Mouse (Mus musculus) myocyte (in vitro differentiated cells): ENCODE results near the gene Pdcd7. TPM values are rescaled to one million over a fixed set of nuclear protein-coding genes. Genes with fewer than 3 reads are reported as not detected.

Experiments used
- H3K27me3 ChIP-seq: one replicate; pipeline ENCODE4 v1.6.1; 2011; ENCODE audit not compliant: control insufficient read depth, insufficient read depth, insufficient read length
- H3K36me3 ChIP-seq: one replicate; pipeline ENCODE4 v1.6.1; 2011; ENCODE audit not compliant: control insufficient read depth, insufficient read depth
- H3K4me2 ChIP-seq: one replicate; pipeline ENCODE4 v1.6.1; 2011; ENCODE audit warnings: low read depth, control low read depth
- H3K4me3 ChIP-seq: one replicate; pipeline ENCODE4 v1.5.1; 2011; ENCODE audit warnings: mild to moderate bottlenecking, control low read depth, moderate library complexity
- H3K79me2 ChIP-seq: one replicate; pipeline ENCODE4 v1.6.1; 2011; ENCODE audit not compliant: control insufficient read depth, insufficient read depth
- H3ac ChIP-seq: one replicate; pipeline ENCODE4 v1.6.1; 2011; ENCODE audit not compliant: control insufficient read depth, insufficient read length
- CEBPB ChIP-seq: IDR thresholded peaks from 2 replicates; pipeline ENCODE4 v1.6.1; 2011; ENCODE audit warnings: mild to moderate bottlenecking, moderate library complexity; ENCODE audit not compliant: poor library complexity, insufficient read depth, severe bottlenecking
- E2F4 ChIP-seq: IDR thresholded peaks from one replicate; pipeline ENCODE4 v1.6.1; 2011; ENCODE audit warnings: mild to moderate bottlenecking, control low read depth, moderate library complexity; ENCODE audit not compliant: insufficient read depth
- MAX ChIP-seq: IDR thresholded peaks from one replicate; pipeline ENCODE4 v1.6.1; 2011; ENCODE audit warnings: low read depth, mild to moderate bottlenecking, control low read depth
- MYOD1 ChIP-seq, 3 experiments: IDR thresholded peaks; one replicate each; pipeline ENCODE4 v1.6.1; 2011; ENCODE audit warnings: control low read depth in 2 of 3, low read depth in 2 of 3, mild to moderate bottlenecking in 2 of 3, moderate library complexity in 1 of 3; ENCODE audit not compliant: insufficient read length in 2 of 3, control insufficient read depth in 1 of 3
- MYOG ChIP-seq, 3 experiments: IDR thresholded peaks; one replicate each; pipeline ENCODE4 v1.6.1; 2011; ENCODE audit warnings: control low read depth in 2 of 3, low read depth in 2 of 3, mild to moderate bottlenecking in 2 of 3; ENCODE audit not compliant: insufficient read length in 2 of 3, control insufficient read depth in 1 of 3, insufficient read depth in 1 of 3
- POLR2A ChIP-seq: IDR thresholded peaks from one replicate; pipeline ENCODE4 v1.6.1; 2011; ENCODE audit warnings: low read depth, mild to moderate bottlenecking, control low read depth, moderate library complexity; ENCODE audit not compliant: insufficient read length
- POLR2AphosphoS2 ChIP-seq: IDR thresholded peaks from one replicate; pipeline ENCODE4 v1.6.1; 2011; ENCODE audit warnings: low read depth, control low read depth; ENCODE audit not compliant: insufficient read length
- REST ChIP-seq: IDR thresholded peaks from one replicate; pipeline ENCODE4 v1.6.1; 2011; ENCODE audit warnings: mild to moderate bottlenecking, control low read depth, moderate library complexity; ENCODE audit not compliant: insufficient read depth, insufficient read length
- SRF ChIP-seq: IDR thresholded peaks from one replicate; pipeline ENCODE4 v1.6.1; 2011; ENCODE audit warnings: low read depth; ENCODE audit not compliant: control insufficient read depth, insufficient read length
- TCF12 ChIP-seq: IDR thresholded peaks from one replicate; pipeline ENCODE4 v1.6.1; 2011; ENCODE audit warnings: mild to moderate bottlenecking, control low read depth; ENCODE audit not compliant: poor library complexity, insufficient read depth, severe bottlenecking
- TCF3 ChIP-seq: IDR thresholded peaks from one replicate; pipeline ENCODE4 v1.6.1; 2011; ENCODE audit warnings: low read depth, control low read depth; ENCODE audit not compliant: insufficient read length
- USF1 ChIP-seq: IDR thresholded peaks from one replicate; pipeline ENCODE4 v1.6.1; 2011; ENCODE audit warnings: low read depth, mild to moderate bottlenecking, control low read depth, moderate library complexity
- polyA plus RNA-seq: library from polyadenylated mRNA; unstranded; fragments of >200 nt; fragmentation: generic; extraction: Trizol; gene quantifications from one replicate; pipeline ENCODE4 v1.2.1, GENCODE M21; 2012; ENCODE audit warnings: missing spikeins

The Pdcd7 gene
- polyA plus RNA-seq, 1 experiment: 8.2 TPM

DNA sequence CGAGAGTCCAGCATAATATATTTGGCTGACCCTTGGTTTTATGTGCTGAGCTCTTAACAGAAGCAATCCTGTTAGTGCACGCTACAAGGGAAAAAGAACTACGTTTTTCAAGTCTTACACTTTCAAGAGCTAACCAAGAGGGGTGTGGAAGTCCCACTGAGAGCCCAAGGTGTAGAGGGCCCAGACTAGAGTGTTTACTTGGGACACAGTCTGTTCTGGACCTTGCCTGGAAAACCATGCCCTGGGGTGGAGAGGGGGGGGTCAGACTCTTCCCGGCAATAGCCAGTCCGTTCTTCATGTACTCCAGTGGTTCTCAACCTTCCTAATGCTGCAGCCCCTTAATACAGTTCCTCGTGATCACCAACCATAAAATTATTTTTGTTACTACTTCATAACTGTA, 54.0 kb downstream of the Pdcd7 start:
- H3K79me2 ChIP-seq: no peaks in the 10 kb centered on the region
- no peak overlapping the region for H3K4me3 ChIP-seq
- no peak overlapping the region for H3K4me2 ChIP-seq

GRCm38 (mm10) chr9:65404331-65405183, 58.7 kb downstream of the Pdcd7 start:
- TF ChIP-seq USF1 (no peak), SRF (no peak), CEBPB (no peak), REST (no peak), TCF12 (no peak), MYOD1 (IDR thresholded peaks at IDR 0.05; ENCODE audit: control insufficient read depth in 1 of 3, insufficient read length in 2 of 3, low read depth in 2 of 3) (no peak), TCF3 (no peak), POLR2AphosphoS2 (no peak), POLR2A (no peak), MAX (no peak), MYOG (IDR thresholded peaks at IDR 0.05; ENCODE audit: control insufficient read depth in 1 of 3, insufficient read depth in 1 of 3, insufficient read length in 2 of 3, low read depth in 2 of 3) (no peak), E2F4 (no peak)
- H3K36me3 ChIP-seq: no peaks in the 10 kb centered on the region
- no peak overlapping the region for H3K4me3 ChIP-seq
- H3K79me2 ChIP-seq: no peaks in the 10 kb centered on the region
- no peak overlapping the region for H3ac ChIP-seq
- peak overlapping the region; percentile 38 for H3K4me2 ChIP-seq
- no peaks in the 10 kb centered on the region for H3K27me3 ChIP-seq

More for the DNA sequence above, 54.0 kb downstream of the Pdcd7 start:
- no peaks in the 10 kb centered on the region for H3K27me3 ChIP-seq
- no peak overlapping the region for H3ac ChIP-seq
- no peaks in the 10 kb centered on the region for H3K36me3 ChIP-seq
- TF ChIP-seq MYOD1 (IDR thresholded peaks at IDR 0.05; ENCODE audit: control insufficient read depth in 1 of 3, insufficient read length in 2 of 3, low read depth in 2 of 3) (no peak), MYOG (IDR thresholded peaks at IDR 0.05; ENCODE audit: control insufficient read depth in 1 of 3, insufficient read depth in 1 of 3, insufficient read length in 2 of 3, low read depth in 2 of 3) (no peak), POLR2A (no peak), CEBPB (no peak), POLR2AphosphoS2 (no peak), TCF3 (no peak), SRF (no peak), E2F4 (no peak)

DNA sequence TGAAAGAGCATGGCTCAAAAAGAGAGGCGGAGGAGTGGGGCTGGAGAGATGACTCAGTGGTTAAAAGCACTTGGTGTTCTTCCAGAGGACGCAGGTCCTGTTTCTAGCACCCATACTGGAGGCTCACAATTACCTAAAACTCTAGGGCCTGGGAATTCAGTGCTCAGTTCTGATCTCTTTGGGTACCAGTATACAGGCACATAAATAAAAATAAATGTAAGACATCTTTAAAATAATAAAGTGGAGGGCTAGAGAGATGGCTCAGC, 59.2 kb downstream of the Pdcd7 start:
- no peak overlapping the region for H3ac ChIP-seq
- no peaks in the 10 kb centered on the region for H3K79me2 ChIP-seq
- TF ChIP-seq TCF3: no peak
- TF ChIP-seq MYOG (IDR thresholded peaks at IDR 0.05; ENCODE audit: control insufficient read depth in 1 of 3, insufficient read depth in 1 of 3, insufficient read length in 2 of 3, low read depth in 2 of 3): no peak
- no peak for TF ChIP-seq MYOD1 (IDR thresholded peaks at IDR 0.05; ENCODE audit: control insufficient read depth in 1 of 3, insufficient read length in 2 of 3, low read depth in 2 of 3)
- TF ChIP-seq USF1: no peak
- no peak overlapping the region for H3K4me2 ChIP-seq
- no peaks in the 10 kb centered on the region for H3K27me3 ChIP-seq
- H3K4me3 ChIP-seq: no peak overlapping the region
- no peaks in the 10 kb centered on the region for H3K36me3 ChIP-seq

DNA sequence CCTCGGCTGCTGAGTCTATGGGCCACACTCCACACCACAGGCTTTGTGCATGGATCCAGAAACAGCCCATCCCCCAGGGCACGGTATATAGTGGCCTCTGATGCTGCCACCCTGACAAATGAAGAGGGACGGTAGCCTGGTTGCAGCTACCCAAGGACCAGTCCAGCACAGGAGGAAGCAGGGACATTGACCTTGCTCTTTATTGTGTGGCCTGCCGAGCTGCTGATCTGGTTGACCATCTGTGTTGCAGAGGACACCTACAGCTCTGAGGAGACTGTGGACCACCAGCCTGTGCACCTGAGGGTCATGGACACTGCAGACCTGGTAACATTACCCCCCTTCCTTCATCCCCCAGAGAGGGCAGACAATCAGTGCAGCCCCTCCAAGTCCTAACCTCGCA, 61.4 kb downstream of the Pdcd7 start:
- no peak overlapping the region for H3K4me3 ChIP-seq
- no peaks in the 10 kb centered on the region for H3K79me2 ChIP-seq
- TF ChIP-seq MAX (no peak), SRF (no peak), MYOG (IDR thresholded peaks at IDR 0.05; ENCODE audit: control insufficient read depth in 1 of 3, insufficient read depth in 1 of 3, insufficient read length in 2 of 3, low read depth in 2 of 3) (no peak), E2F4 (no peak), REST (no peak), TCF12 (no peak), MYOD1 (IDR thresholded peaks at IDR 0.05; ENCODE audit: control insufficient read depth in 1 of 3, insufficient read length in 2 of 3, low read depth in 2 of 3) (no peak), POLR2AphosphoS2 (no peak), USF1 (no peak), CEBPB (no peak), POLR2A (no peak), TCF3 (no peak)
- H3K27me3 ChIP-seq: peaks cover 4% of the 10 kb centered on the region
- no peak overlapping the region for H3K4me2 ChIP-seq
- no peak overlapping the region for H3ac ChIP-seq
- H3K36me3 ChIP-seq: no peaks in the 10 kb centered on the region

DNA sequence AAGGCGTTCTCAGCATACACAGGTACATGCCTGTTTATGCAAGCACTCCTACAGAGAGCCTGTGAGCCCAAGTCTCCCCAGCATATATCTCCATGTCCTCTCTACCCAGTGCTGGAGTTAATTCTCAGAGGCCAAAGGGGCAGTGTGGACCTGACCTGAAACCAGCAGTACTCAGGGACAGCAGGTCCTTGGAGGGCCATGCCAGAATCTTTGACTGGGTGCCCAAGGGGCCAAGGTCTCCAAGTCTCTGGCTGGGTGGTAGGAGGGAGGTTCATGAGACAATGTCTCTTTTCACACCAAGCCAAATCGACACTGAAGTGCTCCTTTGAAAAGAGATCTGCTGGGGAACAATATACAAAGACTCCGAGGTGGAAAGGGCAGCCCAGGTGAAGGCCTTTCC, 62.0 kb downstream of the Pdcd7 start:
- Histone ChIP-seq H3K27me3 (peaks cover 4% of the 10 kb centered on the region), H3K36me3 (no peaks in the 10 kb centered on the region), H3K4me3 (no peak overlapping the region), H3K79me2 (no peaks in the 10 kb centered on the region), H3ac (no peak overlapping the region), H3K4me2 (no peak overlapping the region)
- TF ChIP-seq POLR2AphosphoS2 (no peak), MYOD1 (IDR thresholded peaks at IDR 0.05; ENCODE audit: control insufficient read depth in 1 of 3, insufficient read length in 2 of 3, low read depth in 2 of 3) (no peak), POLR2A (no peak), E2F4 (no peak), TCF3 (no peak), SRF (no peak), TCF12 (no peak), MYOG (IDR thresholded peaks at IDR 0.05; ENCODE audit: control insufficient read depth in 1 of 3, insufficient read depth in 1 of 3, insufficient read length in 2 of 3, low read depth in 2 of 3) (no peak), USF1 (no peak), MAX (no peak), CEBPB (no peak), REST (no peak)
